Mouse (Mus musculus): Measurements from ENCODE around the gene Fam177a. TPM values are rescaled to one million over a fixed set of nuclear protein-coding genes. Genes with fewer than 3 reads are reported as not detected.

The Fam177a gene
- polyA plus RNA-seq (2014; fragmentation: Illumina TruSeq; extraction: RNeasy Lipid Tissue Mini Kit (QIAGEN cat#74804)) = not detected

DNA sequence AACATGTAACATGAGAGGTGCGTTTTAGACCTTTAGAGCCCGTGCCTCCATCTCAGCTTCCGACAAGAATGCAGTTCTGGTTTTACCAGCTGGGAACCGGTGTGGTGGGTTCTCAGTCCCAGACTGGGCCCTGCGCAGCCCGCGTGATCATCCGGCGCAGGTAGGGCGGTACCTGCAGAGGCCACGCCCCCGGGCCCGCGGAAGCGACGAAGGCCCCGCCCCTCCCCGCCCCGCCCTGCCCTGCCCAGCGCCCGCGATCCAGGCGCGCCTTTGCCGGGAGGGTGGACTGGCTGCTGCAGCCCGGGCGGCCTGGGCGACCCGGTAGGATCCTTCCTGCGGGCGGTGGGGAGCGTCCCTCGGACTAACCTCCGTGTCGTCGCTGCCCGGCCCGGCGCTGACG lies at the start of gene Fam177a:
Fam177a (plus strand) TSS at position 228 of the 400 bp plus-strand sequence.

DNA sequence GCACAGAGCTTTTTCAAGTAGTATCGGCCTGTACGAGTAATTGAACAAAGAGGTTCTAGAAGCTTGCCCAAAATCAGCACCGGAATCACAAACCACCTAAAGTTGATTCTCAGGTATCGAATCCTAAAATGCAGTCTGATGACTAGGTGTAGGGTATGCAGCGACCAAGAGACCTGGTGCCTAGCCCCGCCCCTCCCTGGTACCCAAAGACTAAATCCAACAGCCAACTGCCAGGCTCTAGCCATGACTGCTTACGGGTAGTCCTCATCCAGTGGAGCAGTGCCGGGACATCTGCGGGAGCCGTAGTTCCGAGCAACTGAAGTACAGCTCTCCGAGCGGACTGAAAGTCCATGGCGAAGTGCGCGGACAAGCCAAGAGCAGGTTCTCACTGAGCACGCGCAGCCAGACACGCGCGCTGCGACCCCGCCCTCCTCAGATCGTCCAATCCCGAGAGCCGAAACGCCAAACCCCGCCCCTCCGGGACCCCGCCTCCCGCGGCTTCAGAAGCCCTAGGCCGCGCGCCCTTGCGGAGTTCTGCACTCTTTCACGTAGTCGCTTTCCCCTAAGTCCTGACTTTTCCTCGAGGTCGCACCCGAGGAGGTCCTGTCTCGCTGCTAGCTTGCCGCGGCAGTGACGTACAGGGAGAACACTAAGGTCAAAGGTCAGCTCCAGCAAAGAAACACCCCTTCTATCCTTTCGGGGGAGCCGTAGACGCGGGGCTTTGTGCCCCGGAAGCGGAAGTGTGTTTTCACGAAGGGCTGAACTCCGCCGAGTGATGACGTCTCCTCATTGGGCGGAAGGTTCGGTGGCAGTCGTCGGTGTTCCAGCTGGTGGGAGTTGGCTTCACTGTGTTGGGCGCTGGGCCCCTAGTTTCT lies 44.3 kb upstream of the Fam177a start, which contains the start of the genes 2700097O09Rik and Srp54a:
2700097O09Rik (minus strand) TSS at position 385 of the 875 bp plus-strand sequence.
Srp54a (plus strand) TSS at position 537 of the 875 bp plus-strand sequence.

DNA sequence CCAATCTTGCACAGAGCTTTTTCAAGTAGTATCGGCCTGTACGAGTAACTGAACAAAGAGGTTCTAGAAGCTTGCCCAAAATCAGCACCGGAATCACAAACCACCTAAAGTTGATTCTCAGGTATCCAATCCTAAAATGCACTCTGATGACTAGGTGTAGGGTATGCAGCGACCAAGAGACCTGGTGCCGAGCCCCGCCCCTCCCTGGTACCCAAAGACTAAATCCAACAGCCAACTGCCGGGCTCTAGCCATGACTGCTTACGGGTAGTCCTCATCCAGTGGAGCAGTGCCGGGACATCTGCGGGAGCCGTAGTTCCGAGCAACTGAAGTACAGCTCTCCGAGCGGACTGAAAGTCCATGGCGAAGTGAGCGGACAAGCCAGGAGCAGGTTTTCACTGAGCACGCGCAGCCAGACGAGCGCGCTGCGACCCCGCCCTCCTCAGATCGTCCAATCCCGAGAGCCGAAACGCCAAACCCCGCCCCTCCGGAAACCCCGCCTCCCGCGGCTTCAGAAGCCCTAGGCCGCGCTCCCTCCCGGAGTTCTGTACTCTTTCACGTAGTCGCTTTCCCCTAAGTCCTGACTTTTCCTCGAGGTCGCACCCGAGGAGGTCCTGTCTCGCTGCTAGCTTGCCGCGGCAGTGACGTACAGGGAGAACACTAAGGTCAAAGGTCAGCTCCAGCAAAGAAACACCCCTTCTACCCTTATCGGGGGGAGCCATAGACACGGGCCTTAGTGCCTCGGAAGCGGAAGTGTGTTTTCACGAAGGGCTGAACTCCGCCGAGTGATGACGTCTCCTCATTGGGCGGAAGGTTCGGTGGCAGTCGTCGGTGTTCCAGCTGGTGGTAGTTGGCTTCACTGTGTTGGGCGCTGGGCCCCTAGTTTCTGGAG lies 30.5 kb downstream of the Fam177a start, which contains the start of gene Srp54b:
Srp54b (plus strand) TSS at position 546 of the 890 bp plus-strand sequence.

Other genes starting within 250 kb of the Fam177a start
- not detected for gene Gm20403, start 137.9 kb upstream of the Fam177a start, polyA plus RNA-seq (2014; fragmentation: Illumina TruSeq; extraction: RNeasy Lipid Tissue Mini Kit (QIAGEN cat#74804))
- gene Baz1a, start 110.1 kb upstream of the Fam177a start, polyA plus RNA-seq (2014; fragmentation: Illumina TruSeq; extraction: RNeasy Lipid Tissue Mini Kit (QIAGEN cat#74804)) = 27.1 TPM
- 22.4 TPM for gene 2700097O09Rik, start 44.4 kb upstream of the Fam177a start, polyA plus RNA-seq (2014; fragmentation: Illumina TruSeq; extraction: RNeasy Lipid Tissue Mini Kit (QIAGEN cat#74804))
- gene Srp54a, start 44.2 kb upstream of the Fam177a start, polyA plus RNA-seq (2014; fragmentation: Illumina TruSeq; extraction: RNeasy Lipid Tissue Mini Kit (QIAGEN cat#74804)) = 1,152 TPM
- 3.0 TPM for gene Srp54b, start 30.6 kb downstream of the Fam177a start, polyA plus RNA-seq (2014; fragmentation: Illumina TruSeq; extraction: RNeasy Lipid Tissue Mini Kit (QIAGEN cat#74804))
- 35.0 TPM for gene 1700047I17Rik2, start 75.1 kb downstream of the Fam177a start, polyA plus RNA-seq (2014; fragmentation: Illumina TruSeq; extraction: RNeasy Lipid Tissue Mini Kit (QIAGEN cat#74804))
- 316 TPM for gene Srp54c, start 105.7 kb downstream of the Fam177a start, polyA plus RNA-seq (2014; fragmentation: Illumina TruSeq; extraction: RNeasy Lipid Tissue Mini Kit (QIAGEN cat#74804))
- gene 1110008L16Rik, start 175.1 kb downstream of the Fam177a start, polyA plus RNA-seq (2014; fragmentation: Illumina TruSeq; extraction: RNeasy Lipid Tissue Mini Kit (QIAGEN cat#74804)) = 43.1 TPM
- gene Ppp2r3c, start 178.5 kb downstream of the Fam177a start, polyA plus RNA-seq (2014; fragmentation: Illumina TruSeq; extraction: RNeasy Lipid Tissue Mini Kit (QIAGEN cat#74804)) = 38.3 TPM